Mouse (Mus musculus) megakaryocyte, adult 5-6 weeks (primary cell): ENCODE results near the gene Clec4g. TPM values are rescaled to one million over a fixed set of nuclear protein-coding genes. Genes with fewer than 3 reads are reported as not detected.
A peak's percentile ranks its signal among the peaks of the same experiment; 100 is the strongest.
"Not testable (repeated sequence)": the region's sequence is repeated elsewhere in the genome, so short reads cannot be mapped to it uniquely, and the experiment has no call there.

Experiments
- ATAC-seq: 2 replicates; pipeline ENCODE4 v1.8.0; 2016; ENCODE audit warnings: mild to moderate bottlenecking, inconsistent platforms; ENCODE audit not compliant: poor library complexity, severe bottlenecking
- total RNA-seq, 2 experiments: library from RNA; stranded (forward) in 1 of 2; stranded (reverse) in 1 of 2; fragments of 153-499, 151-499 nt in 1 of 2; fragments of 221-1000, 200-1000 nt in 1 of 2; gene quantifications; 2 replicates each; pipeline versions ENCODE4 v1.2.3 to v1.2.4; 2015 to 2017

Clec4g gene
- 0.55 and 1.3 TPM in 2 replicates for total RNA-seq (2015)
- 0.33 and 1.2 TPM in 2 replicates for total RNA-seq (2017)

GRCm38 (mm10) chr8:3720551-3720950, at the start of gene Clec4g:
Gene Clec4g, minus strand, starts transcription at chr8:3720651.
- ATAC-seq, result no peak

GRCm38 (mm10) chr8:3768641-3769040, 48.2 kb upstream of the Clec4g start:
- not testable (repeated sequence) for ATAC-seq

GRCm38 (mm10) chr8:3754261-3754850, 33.9 kb upstream of the Clec4g start:
- ATAC-seq, result peak; percentile 96

- peak; percentile 57; the same call in 1 of the 2 replicates for ATAC-seq
These were observed 28.3 kb upstream of the Clec4g start, which contains the start of gene Cd209a for GRCm38 (mm10) chr8:3748761-3749160. Gene Cd209a, minus strand, starts transcription at chr8:3748984.

- ATAC-seq, result no peak
These were observed 16.5 kb upstream of the Clec4g start for GRCm38 (mm10) chr8:3736947-3737346.

- no peak for ATAC-seq
These were observed 15.1 kb upstream of the Clec4g start for GRCm38 (mm10) chr8:3735599-3735998.

GRCm38 (mm10) chr8:3734084-3734483, 13.6 kb upstream of the Clec4g start:
- no peak for ATAC-seq

- no peak for ATAC-seq
These were observed 590 bp upstream of the Clec4g start for GRCm38 (mm10) chr8:3721041-3721440.

- ATAC-seq, result peak; percentile 100
These were observed 1.9 kb downstream of the Clec4g start for GRCm38 (mm10) chr8:3718559-3718958.

GRCm38 (mm10) chr8:3717321-3717954, 3.0 kb downstream of the Clec4g start:
- ATAC-seq, result no peak

- ATAC-seq, result peak; percentile 88
These were observed 8.8 kb downstream of the Clec4g start for GRCm38 (mm10) chr8:3711646-3712045.

- ATAC-seq, result no peak
These were observed 10.1 kb downstream of the Clec4g start for GRCm38 (mm10) chr8:3710312-3710711.

GRCm38 (mm10) chr8:3707611-3708010, 12.8 kb downstream of the Clec4g start:
- ATAC-seq, result no peak

- peak; percentile 57; the same call in 1 of the 2 replicates for ATAC-seq
These were observed 14.7 kb downstream of the Clec4g start for GRCm38 (mm10) chr8:3705711-3706110.

- no peak for ATAC-seq
These were observed 19.0 kb downstream of the Clec4g start for GRCm38 (mm10) chr8:3701491-3701890.

- ATAC-seq, result no peak
These were observed 26.3 kb downstream of the Clec4g start, which contains the start of gene Fcer2a for GRCm38 (mm10) chr8:3694121-3694520. Gene Fcer2a, minus strand, starts transcription at chr8:3694175.

- ATAC-seq, result no peak
These were observed 29.7 kb downstream of the Clec4g start for GRCm38 (mm10) chr8:3690774-3691173.

GRCm38 (mm10) chr8:3687537-3687936, 32.9 kb downstream of the Clec4g start:
- peak; percentile 45; the same call in 1 of the 2 replicates for ATAC-seq

- no peak for ATAC-seq
These were observed 35.0 kb downstream of the Clec4g start for GRCm38 (mm10) chr8:3685422-3685821.

GRCm38 (mm10) chr8:3684530-3684929, 35.9 kb downstream of the Clec4g start:
- no peak for ATAC-seq

GRCm38 (mm10) chr8:3683408-3684176, 36.9 kb downstream of the Clec4g start:
- peak; percentile 57; the same call in 1 of the 2 replicates for ATAC-seq
